Mouse (Mus musculus) layer of hippocampus, postnatal 25 days (tissue): Measurements from ENCODE around the gene Ilkap. TPM values are rescaled to one million over a fixed set of nuclear protein-coding genes. Genes with fewer than 3 reads are reported as not detected.

ENCODE experiments used
- DNase-seq, 2 experiments: peaks; one replicate each; pipeline ENCODE4 v3.0.0; 2022; ENCODE audit warnings: mixed read lengths in 2 of 2, low spot score in 1 of 2; ENCODE audit errors: extremely low spot score in 1 of 2
- total RNA-seq, 2 experiments: library from RNA; stranded (reverse); gene quantifications; 2 replicates each; pipeline ENCODE4 v1.2.3; 2021

Gene Ilkap
- total RNA-seq, 2 experiments from 2014 or later, result 55.2 to 63.6 TPM

- DNase-seq, result no peak
Measured at GRCm38 (mm10) chr1:91365816-91366214, 32.8 kb downstream of the Ilkap start.

- no peak for DNase-seq
Measured at GRCm38 (mm10) chr1:91364822-91365644, 33.6 kb downstream of the Ilkap start.

GRCm38 (mm10) chr1:91362113-91362512 lies 36.5 kb downstream of the Ilkap start:
- no peak for DNase-seq

GRCm38 (mm10) chr1:91356105-91356504 lies 42.5 kb downstream of the Ilkap start:
- DNase-seq, result no peak

GRCm38 (mm10) chr1:91352277-91352676 lies 46.3 kb downstream of the Ilkap start:
- DNase-seq, result no peak

GRCm38 (mm10) chr1:91351249-91351648 lies 47.4 kb downstream of the Ilkap start:
- no peak for DNase-seq

- no peak for DNase-seq
Measured at GRCm38 (mm10) chr1:91350841-91351240, 47.8 kb downstream of the Ilkap start, which contains the start of gene Klhl30. Klhl30 (plus strand) TSS chr1:91351016.

GRCm38 (mm10) chr1:91346892-91347291 lies 51.7 kb downstream of the Ilkap start:
- peak; percentile 35 to 51 for DNase-seq

- DNase-seq, result no peak
Measured at GRCm38 (mm10) chr1:91344921-91345685, 53.5 kb downstream of the Ilkap start.

- DNase-seq, result peak in 1 of 2 experiments; percentile 19
Measured at GRCm38 (mm10) chr1:91344001-91344400, 54.6 kb downstream of the Ilkap start.

- DNase-seq, result no peak
Measured at GRCm38 (mm10) chr1:91337355-91337754, 61.3 kb downstream of the Ilkap start.

- DNase-seq, result no peak
Measured at GRCm38 (mm10) chr1:91333582-91333981, 65.0 kb downstream of the Ilkap start.

GRCm38 (mm10) chr1:91332102-91332501 lies 66.5 kb downstream of the Ilkap start:
- no peak for DNase-seq

GRCm38 (mm10) chr1:91325488-91326042 lies 73.0 kb downstream of the Ilkap start:
- no peak for DNase-seq

- DNase-seq, result no peak
Measured at GRCm38 (mm10) chr1:91324646-91325045, 74.0 kb downstream of the Ilkap start.

Other genes with a start within 250 kb of the Ilkap start
- 10 to 100 TPM; 61.6 to 63.1 TPM for gene Ramp1, start 219.0 kb downstream of the Ilkap start, total RNA-seq
- 10 to 100 TPM; 47.7 to 54.2 TPM for gene Ube2f, start 148.5 kb downstream of the Ilkap start, total RNA-seq
- 10 to 100 TPM; 17.8 to 21.2 TPM for gene Scly, start 100.5 kb downstream of the Ilkap start, total RNA-seq
- gene Espnl, start 76.7 kb downstream of the Ilkap start, total RNA-seq, result not detected
- gene Klhl30, start 47.8 kb downstream of the Ilkap start, total RNA-seq, result not detected
- not detected for gene Erfe, start 32.4 kb downstream of the Ilkap start, total RNA-seq
- 10 to 100 TPM; 15.6 to 15.7 TPM for gene Hes6, start 15.2 kb upstream of the Ilkap start, total RNA-seq
- 10 to 100 TPM; 21.5 to 23.8 TPM for gene Per2, start 60.5 kb upstream of the Ilkap start, total RNA-seq
- gene Traf3ip1, start 95.8 kb upstream of the Ilkap start, total RNA-seq, result 10 to 100 TPM; 10.7 to 12.8 TPM
- gene Asb1, start 141.7 kb upstream of the Ilkap start, total RNA-seq, result 10 to 100 TPM; 35.9 to 42.0 TPM